Mouse (Mus musculus) forebrain, postnatal 0 days (tissue): ENCODE results near the gene Agk. TPM values are rescaled to one million over a fixed set of nuclear protein-coding genes. Genes with fewer than 3 reads are reported as not detected.

Experiments used
- ATAC-seq: fragments of 200-750 bp; cut with Nextera tagmentation; 2 replicates; pipeline ENCODE4 v1.8.0; 2017; ENCODE audit warnings: mild to moderate bottlenecking, moderate library complexity
- DNase-seq: peaks from one replicate; pipeline ENCODE4 v3.0.0-alpha.2; 2015
- H3K27ac ChIP-seq: fragments of 300-500 bp; sonication (generic); 2 replicates; pipeline ENCODE4 v1.5.1; 2014; ENCODE audit warnings: low read depth, mild to moderate bottlenecking, antibody characterized with exemption, low read length, moderate library complexity, mixed read lengths
- H3K27me3 ChIP-seq: fragments of 300-500 bp; sonication (generic); 2 replicates; pipeline ENCODE4 v1.6.1; 2014; ENCODE audit warnings: mild to moderate bottlenecking, low read length, mixed read lengths; ENCODE audit not compliant: insufficient read depth
- H3K36me3 ChIP-seq: fragments of 300-500 bp; sonication (generic); 2 replicates; pipeline ENCODE4 v1.6.1; 2014; ENCODE audit warnings: mild to moderate bottlenecking, moderate library complexity; ENCODE audit not compliant: insufficient read depth
- H3K4me1 ChIP-seq: fragments of 300-500 bp; sonication (generic); 2 replicates; pipeline ENCODE4 v1.6.1; 2014; ENCODE audit warnings: antibody characterized with exemption; ENCODE audit not compliant: insufficient read depth
- H3K4me2 ChIP-seq: fragments of 300-500 bp; sonication (generic); 2 replicates; pipeline ENCODE4 v1.6.1; 2014; ENCODE audit warnings: low read depth, mild to moderate bottlenecking, moderate library complexity
- H3K4me3 ChIP-seq: fragments of 300-500 bp; sonication (generic); 2 replicates; pipeline ENCODE4 v1.5.1; 2014; ENCODE audit warnings: low read depth, low read length, mixed read lengths
- H3K9ac ChIP-seq: fragments of 300-500 bp; sonication (generic); 2 replicates; pipeline ENCODE4 v1.6.1; 2014; ENCODE audit warnings: mild to moderate bottlenecking
- H3K9me3 ChIP-seq: fragments of 300-500 bp; sonication (generic); 2 replicates; pipeline ENCODE4 v1.6.1; 2016; ENCODE audit warnings: low read length
- CTCF ChIP-seq: sonication (generic); IDR thresholded peaks from 2 replicates; pipeline ENCODE4 v1.5.1; 2016; ENCODE audit warnings: antibody characterized with exemption, control low read depth, low read depth
- WGBS: fragments of 180-500 bp; shearing (Covaris S2); extraction: QIAGEN DNeasy Blood & Tissue Kit; methylation state at CpG from one replicate; pipeline ENCODE4 v1.1.7; 2014; 5-methylcytosine and 5-hydroxymethylcytosine counted together
- polyA plus RNA-seq: library from polyadenylated mRNA; unstranded; fragments of >200 nt; fragmentation: Nextera tagmentation; extraction: Ambion mirVana; gene quantifications from 2 replicates; pipeline ENCODE4 v1.2.1, GENCODE M21; 2015
- total RNA-seq: library from RNA; depleted of rRNA; stranded (reverse); fragments of >200 nt; gene quantifications from 2 replicates; pipeline ENCODE4 v1.2.3, GENCODE M21; 2014; rRNA removed

The Agk gene
- 73.8 and 85.1 TPM in 2 replicates for total RNA-seq
- 50.9 and 60.5 TPM in 2 replicates for polyA plus RNA-seq

- DNase-seq: peak; percentile 90
- H3K27me3 ChIP-seq: no peaks in the 10 kb centered on the region
- peak within 1 kb of the TSS; percentile 49 for H3K4me2 ChIP-seq
- H3K4me1 ChIP-seq: peaks cover 8% of the 10 kb centered on the region; the same call in 1 of the 2 replicates
- peak within 1 kb of the TSS; percentile 56 for H3K4me3 ChIP-seq
- ATAC-seq: peak; percentile 96
- peak within 1 kb of the TSS; percentile 89 for H3K27ac ChIP-seq
- TF ChIP-seq CTCF: peak; percentile 11; the same call in 1 of the 2 replicates
- H3K9ac ChIP-seq: peak within 1 kb of the TSS; percentile 78
- H3K36me3 ChIP-seq: 0 out of 2 replicates have a peak, but pooled peaks cover 9% of the 10 kb centered on the region
- 2% methylated on average over 52 of the region's 52 CpGs for WGBS
- H3K9me3 ChIP-seq: no peaks in the 10 kb centered on the region
These were observed at the start of gene Agk for GRCm38 (mm10) chr6:40324897-40325841. TSS of gene Agk (plus strand) at chr6:40325172.

GRCm38 (mm10) chr6:40300707-40301106 lies 24.3 kb upstream of the Agk start:
- H3K27ac ChIP-seq: no peak overlapping the region
- DNase-seq (no peak), ATAC-seq (no peak)
- H3K36me3 ChIP-seq: no peaks in the 10 kb centered on the region
- 82% methylated on average over 5 of the region's 5 CpGs for WGBS
- H3K4me1 ChIP-seq: no peaks in the 10 kb centered on the region
- no peak overlapping the region for H3K4me2 ChIP-seq
- H3K27me3 ChIP-seq: no peaks in the 10 kb centered on the region
- no peaks in the 10 kb centered on the region for H3K9me3 ChIP-seq
- H3K4me3 ChIP-seq: no peak overlapping the region
- TF ChIP-seq CTCF: no peak
- no peak overlapping the region for H3K9ac ChIP-seq

- no peak overlapping the region for H3K27ac ChIP-seq
- no peaks in the 10 kb centered on the region for H3K27me3 ChIP-seq
- peak; percentile 90 for DNase-seq
- no peak overlapping the region for H3K4me3 ChIP-seq
- H3K36me3 ChIP-seq: no peaks in the 10 kb centered on the region
- ATAC-seq: peak; percentile 93
- 14% methylated on average over 6 of the region's 6 CpGs for WGBS
- no peaks in the 10 kb centered on the region for H3K4me1 ChIP-seq
- no peaks in the 10 kb centered on the region for H3K9me3 ChIP-seq
- H3K9ac ChIP-seq: no peak overlapping the region
- peak; percentile 91 for TF ChIP-seq CTCF
- no peak overlapping the region for H3K4me2 ChIP-seq
These were observed 21.6 kb upstream of the Agk start for GRCm38 (mm10) chr6:40303379-40303778.

GRCm38 (mm10) chr6:40304972-40305371 lies 20.0 kb upstream of the Agk start:
- H3K4me3 ChIP-seq: no peak overlapping the region
- H3K4me2 ChIP-seq: no peak overlapping the region
- H3K27me3 ChIP-seq: no peaks in the 10 kb centered on the region
- no peak overlapping the region for H3K27ac ChIP-seq
- no peaks in the 10 kb centered on the region for H3K36me3 ChIP-seq
- DNase-seq (no peak), ATAC-seq (no peak)
- no peak for TF ChIP-seq CTCF
- no peaks in the 10 kb centered on the region for H3K9me3 ChIP-seq
- H3K9ac ChIP-seq: no peak overlapping the region
- H3K4me1 ChIP-seq: no peaks in the 10 kb centered on the region

- WGBS: 81% methylated on average over 8 of the region's 8 CpGs
- Histone ChIP-seq H3K4me1 (peaks cover 8% of the 10 kb centered on the region; the same call in 1 of the 2 replicates), H3K27ac (no peak overlapping the region), H3K4me3 (peak overlapping the region; percentile 56), H3K9ac (no peak overlapping the region), H3K27me3 (no peaks in the 10 kb centered on the region), H3K9me3 (no peaks in the 10 kb centered on the region), H3K36me3 (0 out of 2 replicates have a peak, but pooled peaks cover 9% of the 10 kb centered on the region), H3K4me2 (peak overlapping the region; percentile 49)
- no peak for TF ChIP-seq CTCF
- ATAC-seq (no peak), DNase-seq (no peak)
These were observed 1.4 kb downstream of the Agk start for GRCm38 (mm10) chr6:40326341-40326740.

- ATAC-seq (no peak), DNase-seq (no peak)
- H3K9me3 ChIP-seq: no peaks in the 10 kb centered on the region
- no peak overlapping the region for H3K4me2 ChIP-seq
- no peak overlapping the region for H3K9ac ChIP-seq
- no peak overlapping the region for H3K4me3 ChIP-seq
- 69% methylated on average over 2 of the region's 2 CpGs for WGBS
- H3K27ac ChIP-seq: no peak overlapping the region
- no peaks in the 10 kb centered on the region for H3K27me3 ChIP-seq
- H3K36me3 ChIP-seq: peaks cover 33% of the 10 kb centered on the region
- no peak for TF ChIP-seq CTCF
- 0 out of 2 replicates have a peak, but pooled peaks cover 2% of the 10 kb centered on the region for H3K4me1 ChIP-seq
These were observed 8.5 kb downstream of the Agk start for GRCm38 (mm10) chr6:40333497-40333896.
